Mouse (Mus musculus) kidney, embryonic 15.5 days (tissue): ENCODE results near the gene Mad1l1. TPM values are rescaled to one million over a fixed set of nuclear protein-coding genes. Genes with fewer than 3 reads are reported as not detected.

Experiments used
- ATAC-seq: fragments of 200-750 bp; cut with Nextera tagmentation; replicated peaks from 2 replicates; pipeline ENCODE4 v1.8.0; 2017; ENCODE audit warnings: moderate TSS enrichment; ENCODE audit not compliant: low FRiP score
- H3K27ac ChIP-seq: fragments of 300-500 bp; sonication (generic); 2 replicates; pipeline ENCODE4 v1.5.1; 2015; ENCODE audit warnings: mild to moderate bottlenecking, inconsistent platforms
- H3K27me3 ChIP-seq: fragments of 300-500 bp; sonication (generic); 2 replicates; pipeline ENCODE4 v1.6.1; 2015; ENCODE audit warnings: inconsistent platforms
- H3K36me3 ChIP-seq: fragments of 300-500 bp; sonication (generic); 2 replicates; pipeline ENCODE4 v1.6.1; 2015; ENCODE audit warnings: inconsistent platforms
- H3K4me1 ChIP-seq: fragments of 300-500 bp; sonication (generic); 2 replicates; pipeline ENCODE4 v1.6.1; 2015; ENCODE audit warnings: inconsistent platforms
- H3K4me2 ChIP-seq: fragments of 300-500 bp; sonication (generic); 2 replicates; pipeline ENCODE4 v1.6.1; 2015; ENCODE audit warnings: moderate library complexity, mild to moderate bottlenecking, inconsistent platforms
- H3K4me3 ChIP-seq: fragments of 300-500 bp; sonication (generic); replicated peaks from 2 replicates; pipeline ENCODE4 v1.5.1; 2015; ENCODE audit warnings: mild to moderate bottlenecking, inconsistent platforms
- H3K9ac ChIP-seq: fragments of 300-500 bp; sonication (generic); 2 replicates; pipeline ENCODE4 v1.6.1; 2015; ENCODE audit warnings: mild to moderate bottlenecking, inconsistent platforms
- H3K9me3 ChIP-seq: fragments of 300-500 bp; sonication (generic); replicated peaks from 2 replicates; pipeline ENCODE4 v1.6.1; 2016; ENCODE audit warnings: inconsistent platforms
- WGBS: fragments of 180-500 bp; shearing (Covaris S2); methylation state at CpG from one replicate; pipeline ENCODE4 v1.1.7; 2015; ENCODE audit warnings: mixed read lengths; 5-methylcytosine and 5-hydroxymethylcytosine counted together
- polyA plus RNA-seq: library from polyadenylated mRNA; unstranded; fragments of >200 nt; fragmentation: Nextera tagmentation; extraction: Ambion mirVana; gene quantifications from 2 replicates; pipeline ENCODE4 v1.2.1, GENCODE M21; 2015

Gene Mad1l1
- polyA plus RNA-seq, 1 experiment from 2014 or later = 53.0 TPM

GRCm38 (mm10) chr5:140206726-140207703, 114.3 kb downstream of the Mad1l1 start:
- H3K4me1 ChIP-seq = peaks cover 17% of the 10 kb centered on the region
- no peaks in the 10 kb centered on the region for H3K9me3 ChIP-seq
- 85% methylated on average over 19 of the region's 19 CpGs for WGBS
- no peaks in the 10 kb centered on the region for H3K27me3 ChIP-seq
- peaks cover 4% of the 10 kb centered on the region; the same call in 1 of the 2 replicates for H3K36me3 ChIP-seq
- H3K9ac ChIP-seq = no peak overlapping the region
- H3K4me2 ChIP-seq = no peak overlapping the region
- no peak overlapping the region for H3K4me3 ChIP-seq
- ATAC-seq = no peak
- peak overlapping the region; percentile 9; the same call in 1 of the 2 replicates for H3K27ac ChIP-seq

- H3K4me3 ChIP-seq = no peak overlapping the region
- no peaks in the 10 kb centered on the region for H3K27me3 ChIP-seq
- no peak overlapping the region for H3K27ac ChIP-seq
- peaks cover 4% of the 10 kb centered on the region; the same call in 1 of the 2 replicates for H3K36me3 ChIP-seq
- 89% methylated on average over 2 of the region's 2 CpGs for WGBS
- no peak for ATAC-seq
- no peak overlapping the region for H3K9ac ChIP-seq
- peaks cover 17% of the 10 kb centered on the region for H3K4me1 ChIP-seq
- no peak overlapping the region for H3K4me2 ChIP-seq
- no peaks in the 10 kb centered on the region for H3K9me3 ChIP-seq
Observed at GRCm38 (mm10) chr5:140205991-140206390, 115.4 kb downstream of the Mad1l1 start.

GRCm38 (mm10) chr5:140204465-140204864, 116.9 kb downstream of the Mad1l1 start:
- Histone ChIP-seq H3K4me1 (peaks cover 17% of the 10 kb centered on the region), H3K4me3 (no peak overlapping the region), H3K9me3 (no peaks in the 10 kb centered on the region), H3K36me3 (peaks cover 4% of the 10 kb centered on the region; the same call in 1 of the 2 replicates), H3K27ac (no peak overlapping the region), H3K4me2 (no peak overlapping the region), H3K27me3 (no peaks in the 10 kb centered on the region), H3K9ac (no peak overlapping the region)
- no peak for ATAC-seq
- WGBS = 75% methylated on average over 3 of the region's 3 CpGs

GRCm38 (mm10) chr5:140204037-140204436, 117.3 kb downstream of the Mad1l1 start:
- ATAC-seq = no peak
- H3K9ac ChIP-seq = no peak overlapping the region
- H3K4me2 ChIP-seq = no peak overlapping the region
- no peak overlapping the region for H3K27ac ChIP-seq
- H3K36me3 ChIP-seq = peaks cover 4% of the 10 kb centered on the region; the same call in 1 of the 2 replicates
- H3K4me3 ChIP-seq = no peak overlapping the region
- H3K9me3 ChIP-seq = no peaks in the 10 kb centered on the region
- WGBS = 71% methylated on average over 5 of the region's 5 CpGs
- H3K4me1 ChIP-seq = peaks cover 12% of the 10 kb centered on the region
- no peaks in the 10 kb centered on the region for H3K27me3 ChIP-seq

GRCm38 (mm10) chr5:140202451-140202850, 118.9 kb downstream of the Mad1l1 start:
- Histone ChIP-seq H3K4me2 (no peak overlapping the region), H3K4me1 (0 out of 2 replicates have a peak, but pooled peaks cover 3% of the 10 kb centered on the region), H3K9ac (no peak overlapping the region), H3K4me3 (no peak overlapping the region), H3K36me3 (peaks cover 4% of the 10 kb centered on the region; the same call in 1 of the 2 replicates), H3K9me3 (no peaks in the 10 kb centered on the region), H3K27ac (no peak overlapping the region), H3K27me3 (no peaks in the 10 kb centered on the region)
- ATAC-seq = no peak
- 81% methylated on average over 2 of the region's 2 CpGs for WGBS

- Histone ChIP-seq H3K4me3 (no peak overlapping the region), H3K4me1 (no peaks in the 10 kb centered on the region), H3K27ac (no peak overlapping the region), H3K27me3 (no peaks in the 10 kb centered on the region), H3K9ac (no peak overlapping the region), H3K9me3 (no peaks in the 10 kb centered on the region), H3K4me2 (no peak overlapping the region), H3K36me3 (no peaks in the 10 kb centered on the region)
- no peak for ATAC-seq
- 90% methylated on average over 5 of the region's 5 CpGs for WGBS
Observed at GRCm38 (mm10) chr5:140201566-140201965, 119.8 kb downstream of the Mad1l1 start.

- H3K9me3 ChIP-seq = no peaks in the 10 kb centered on the region
- no peak overlapping the region for H3K27ac ChIP-seq
- no peak overlapping the region for H3K4me3 ChIP-seq
- no peaks in the 10 kb centered on the region for H3K36me3 ChIP-seq
- no peak overlapping the region for H3K9ac ChIP-seq
- 86% methylated on average over 1 of the region's 1 CpGs for WGBS
- no peak for ATAC-seq
- no peaks in the 10 kb centered on the region for H3K27me3 ChIP-seq
- H3K4me2 ChIP-seq = no peak overlapping the region
- no peaks in the 10 kb centered on the region for H3K4me1 ChIP-seq
Observed at GRCm38 (mm10) chr5:140201109-140201508, 120.2 kb downstream of the Mad1l1 start.

GRCm38 (mm10) chr5:140197705-140198104, 123.6 kb downstream of the Mad1l1 start:
- ATAC-seq = no peak

GRCm38 (mm10) chr5:140196446-140196845, 124.9 kb downstream of the Mad1l1 start:
- H3K4me2 ChIP-seq = no peak overlapping the region
- H3K4me1 ChIP-seq = peaks cover 11% of the 10 kb centered on the region
- H3K36me3 ChIP-seq = peaks cover 13% of the 10 kb centered on the region
- H3K27me3 ChIP-seq = no peaks in the 10 kb centered on the region
- no peak overlapping the region for H3K9ac ChIP-seq
- no peak for ATAC-seq
- no peaks in the 10 kb centered on the region for H3K9me3 ChIP-seq
- H3K27ac ChIP-seq = no peak overlapping the region
- H3K4me3 ChIP-seq = no peak overlapping the region
- WGBS = 75% methylated on average over 3 of the region's 3 CpGs

More at GRCm38 (mm10) chr5:140197705-140198104, 123.6 kb downstream of the Mad1l1 start:
- WGBS = 25% methylated on average over 4 of the region's 4 CpGs
- Histone ChIP-seq H3K4me2 (no peak overlapping the region), H3K9me3 (no peaks in the 10 kb centered on the region), H3K27ac (no peak overlapping the region), H3K36me3 (peaks cover 6% of the 10 kb centered on the region), H3K9ac (no peak overlapping the region), H3K27me3 (no peaks in the 10 kb centered on the region), H3K4me1 (peaks cover 10% of the 10 kb centered on the region), H3K4me3 (no peak overlapping the region)

- H3K9ac ChIP-seq = no peak overlapping the region
- no peaks in the 10 kb centered on the region for H3K9me3 ChIP-seq
- H3K27me3 ChIP-seq = no peaks in the 10 kb centered on the region
- H3K4me1 ChIP-seq = peaks cover 16% of the 10 kb centered on the region
- H3K36me3 ChIP-seq = peaks cover 13% of the 10 kb centered on the region
- no peak overlapping the region for H3K4me2 ChIP-seq
- H3K4me3 ChIP-seq = no peak overlapping the region
- 82% methylated on average over 11 of the region's 11 CpGs for WGBS
- H3K27ac ChIP-seq = no peak overlapping the region
- ATAC-seq = no peak
Observed at GRCm38 (mm10) chr5:140194173-140194572, 127.2 kb downstream of the Mad1l1 start.

GRCm38 (mm10) chr5:140191539-140191938, 129.8 kb downstream of the Mad1l1 start:
- WGBS = 75% methylated on average over 4 of the region's 4 CpGs
- H3K4me2 ChIP-seq = no peak overlapping the region
- H3K27me3 ChIP-seq = no peaks in the 10 kb centered on the region
- H3K4me1 ChIP-seq = peaks cover 16% of the 10 kb centered on the region
- H3K36me3 ChIP-seq = peaks cover 13% of the 10 kb centered on the region
- H3K9ac ChIP-seq = no peak overlapping the region
- ATAC-seq = no peak
- no peak overlapping the region for H3K27ac ChIP-seq
- H3K9me3 ChIP-seq = no peaks in the 10 kb centered on the region
- H3K4me3 ChIP-seq = no peak overlapping the region

- H3K9ac ChIP-seq = no peak overlapping the region
- no peaks in the 10 kb centered on the region for H3K27me3 ChIP-seq
- H3K4me3 ChIP-seq = no peak overlapping the region
- ATAC-seq = no peak
- WGBS = 89% methylated on average over 4 of the region's 4 CpGs
- no peaks in the 10 kb centered on the region for H3K36me3 ChIP-seq
- H3K4me2 ChIP-seq = no peak overlapping the region
- H3K27ac ChIP-seq = no peak overlapping the region
- no peaks in the 10 kb centered on the region for H3K9me3 ChIP-seq
- H3K4me1 ChIP-seq = peaks cover 3% of the 10 kb centered on the region; the same call in 1 of the 2 replicates
Observed at GRCm38 (mm10) chr5:140186351-140186750, 135.0 kb downstream of the Mad1l1 start.
